ENCODE assay signal across 8 mouse cellular contexts in the genomic region with DNA sequence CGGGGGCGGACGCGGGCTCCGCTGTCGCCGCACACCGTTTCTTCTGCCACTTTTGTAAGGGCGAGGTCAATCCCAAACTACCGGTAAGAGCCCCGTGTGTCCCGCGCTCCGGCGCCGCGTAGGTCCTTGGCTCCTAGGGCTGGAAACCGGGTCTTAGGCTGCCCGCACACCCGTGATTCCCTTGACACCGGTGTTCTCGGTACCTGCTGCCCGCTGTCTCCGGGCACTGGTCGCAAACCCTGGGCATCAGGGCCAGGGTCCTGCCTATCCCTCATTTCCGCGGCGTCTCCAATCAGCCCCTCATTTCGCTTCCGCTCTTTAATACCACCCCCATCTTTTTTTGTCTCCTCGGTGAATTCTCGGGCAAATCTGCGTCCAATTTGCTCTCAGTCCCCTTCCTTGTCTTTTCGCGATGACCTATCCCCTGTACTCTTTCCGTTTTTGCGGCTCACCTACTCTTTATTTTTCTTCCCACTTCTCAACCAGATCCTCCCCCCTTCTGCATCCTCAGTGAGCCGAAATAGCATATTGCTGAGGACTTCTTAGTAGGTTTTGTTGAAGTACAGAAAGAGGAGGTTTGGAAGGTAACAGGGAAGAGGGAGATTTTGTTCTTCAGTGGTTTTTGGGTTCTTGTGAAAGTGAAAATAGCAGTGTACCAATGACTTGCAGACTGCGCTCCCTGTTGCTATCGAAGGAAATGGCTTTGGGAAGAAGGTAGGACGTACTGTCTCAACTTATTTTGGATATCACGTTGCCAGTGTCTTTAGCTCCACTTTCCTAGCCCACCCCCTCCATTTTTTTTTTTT. TPM values are rescaled to one million over a fixed set of nuclear protein-coding genes. Genes with fewer than 3 reads are reported as not detected.
DNase-seq lines count a peak whose midpoint lies in the region; ATAC-seq and TF ChIP-seq lines count a peak whose summit lies in the region.

No protein-coding gene starts in this region.

- no peaks in the 10 kb centered on the region for H3K9me3 ChIP-seq in heart, embryonic 15.5 days (replicated peaks)
- H3K9me3 ChIP-seq in liver, embryonic 16.5 days (replicated peaks; ENCODE audit: control insufficient read depth, low read length), result no peaks in the 10 kb centered on the region
- no peaks in the 10 kb centered on the region for H3K9me3 ChIP-seq in stomach, embryonic 14.5 days (ENCODE audit: control insufficient read depth, low read depth, low read length)

- peaks cover 5% of the 10 kb centered on the region for H3K4me1 ChIP-seq in testis, adult 2 months (ENCODE audit: control insufficient read depth, insufficient read depth, low read length)
- H3K4me1 ChIP-seq in heart, embryonic 15.5 days (replicated peaks), result peaks cover 30% of the 10 kb centered on the region
- peaks cover 15% of the 10 kb centered on the region for H3K4me1 ChIP-seq in liver, embryonic 16.5 days (ENCODE audit: control insufficient read depth, low read depth, low read length)
- peaks cover 16% of the 10 kb centered on the region; the same call in 1 of the 2 replicates for H3K4me1 ChIP-seq in stomach, embryonic 14.5 days (ENCODE audit: control insufficient read depth, insufficient read depth, low read length)

- WGBS in heart, embryonic 15.5 days, result under 1% methylated on average over 42 of the region's 42 CpGs
- WGBS in liver, embryonic 16.5 days (ENCODE audit: insufficient replicate concordance), result under 1% methylated on average over 41 of the region's 42 CpGs
- WGBS in stomach, embryonic 14.5 days, result under 1% methylated on average over 42 of the region's 42 CpGs

- no peak for TF ChIP-seq POLR2A in testis, adult 2 months (IDR thresholded peaks at IDR 0.05; ENCODE audit: control insufficient read depth, low read depth, low read length)

- no peak for TF ChIP-seq CTCF in testis, adult 2 months (IDR thresholded peaks at IDR 0.05; ENCODE audit: control insufficient read depth, insufficient read depth, insufficient replicate concordance, low read depth, low read length)

- no peaks in the 10 kb centered on the region for H3K27me3 ChIP-seq in testis, adult 2 months (ENCODE audit: control insufficient read depth, insufficient read depth, low read length)
- no peaks in the 10 kb centered on the region for H3K27me3 ChIP-seq in heart, embryonic 15.5 days
- H3K27me3 ChIP-seq in liver, embryonic 16.5 days (ENCODE audit: control insufficient read depth, insufficient read depth, low read depth, low read length), result no peaks in the 10 kb centered on the region
- no peaks in the 10 kb centered on the region for H3K27me3 ChIP-seq in stomach, embryonic 14.5 days (ENCODE audit: control insufficient read depth, insufficient read depth, low read length)

- peak overlapping the region; percentile 87 for H3K27ac ChIP-seq in testis, adult 2 months (ENCODE audit: control insufficient read depth, insufficient read depth, low read depth, low read length)
- peak overlapping the region; percentile 83 for H3K27ac ChIP-seq in heart, embryonic 15.5 days
- H3K27ac ChIP-seq in liver, embryonic 16.5 days (ENCODE audit: low read length), result peak overlapping the region; percentile 93
- peak overlapping the region; percentile 70; the same call in 1 of the 2 replicates for H3K27ac ChIP-seq in stomach, embryonic 14.5 days (ENCODE audit: low read length)

- peak overlapping the region; percentile 75 for H3K9ac ChIP-seq in heart, embryonic 15.5 days
- peak overlapping the region; percentile 94 for H3K9ac ChIP-seq in liver, embryonic 16.5 days (ENCODE audit: low read depth, low read length)
- H3K9ac ChIP-seq in stomach, embryonic 14.5 days (replicated peaks; ENCODE audit: low read depth, low read length), result peak overlapping the region; percentile 76

- peak; percentile 34 for DNase-seq in adrenal gland, adult 2 months
- DNase-seq in adrenal gland, adult 8-10 months, result no peak
- DNase-seq in testis, postnatal 14 days (ENCODE audit: low spot score), result no peak
- no peak for DNase-seq in urinary bladder, postnatal 4 days (ENCODE audit: low spot score in 2 of 2)

- H3K36me3 ChIP-seq in testis, adult 2 months (ENCODE audit: control insufficient read depth, insufficient read depth, low read length), result no peaks in the 10 kb centered on the region; the same call in 1 of the 2 replicates
- H3K36me3 ChIP-seq in heart, embryonic 15.5 days, result peaks cover 11% of the 10 kb centered on the region
- H3K36me3 ChIP-seq in liver, embryonic 16.5 days (ENCODE audit: control insufficient read depth, insufficient read depth), result peaks cover 2% of the 10 kb centered on the region; the same call in 1 of the 2 replicates
- peaks cover 6% of the 10 kb centered on the region for H3K36me3 ChIP-seq in stomach, embryonic 14.5 days (ENCODE audit: control insufficient read depth, insufficient read depth, low read length)

- H3K4me3 ChIP-seq in testis, adult 2 months (ENCODE audit: control insufficient read depth, low read depth, low read length), result peak overlapping the region; percentile 92
- peak overlapping the region; percentile 77 for H3K4me3 ChIP-seq in heart, embryonic 15.5 days
- H3K4me3 ChIP-seq in liver, embryonic 16.5 days (ENCODE audit: low read depth, low read length), result peak overlapping the region; percentile 95
- H3K4me3 ChIP-seq in stomach, embryonic 14.5 days (ENCODE audit: low read depth, low read length), result peak overlapping the region; percentile 69

- peak; percentile 49 for ATAC-seq in heart, embryonic 15.5 days (replicated peaks; ENCODE audit: insufficient number of reproducible peaks, insufficient read depth, low FRiP score, low read depth)
- no peak for ATAC-seq in liver, embryonic 16.5 days (ENCODE audit: low read depth)
- no peak; the same call in none of the 2 replicates for ATAC-seq in stomach, embryonic 14.5 days (ENCODE audit: insufficient number of reproducible peaks, insufficient read depth, low FRiP score, low read depth)

- peak overlapping the region; percentile 75 for H3K4me2 ChIP-seq in heart, embryonic 15.5 days
- H3K4me2 ChIP-seq in liver, embryonic 16.5 days (ENCODE audit: low read depth, low read length), result peak overlapping the region; percentile 80
- H3K4me2 ChIP-seq in stomach, embryonic 14.5 days (replicated peaks; ENCODE audit: low read depth, low read length), result peak overlapping the region; percentile 58

RNA-seq across cellular contexts. Expression of a gene that starts 0.6 kb away (rescaled TPM):
- 10 to 100 TPM; 39.4 to 46.5 TPM for total RNA-seq in adrenal gland, adult 2 months (2021)
- 9.9 and 12.5 TPM in 2 replicates for polyA plus RNA-seq in adrenal gland, adult 2 months (2012; rRNA removed)
- total RNA-seq in adrenal gland, adult 8-10 months (2022), result 10 to 100 TPM; 34.0 to 45.9 (median 39.5) TPM
- polyA plus RNA-seq in testis, adult 2 months (2012; rRNA removed), result 8.4 and 9.4 TPM in 2 replicates
- 33.4 and 40.5 TPM in 2 replicates for polyA plus RNA-seq in heart, embryonic 15.5 days (2015; fragmentation: Nextera tagmentation; extraction: Ambion mirVana)
- polyA plus RNA-seq in liver, embryonic 16.5 days (2015; fragmentation: Nextera tagmentation; extraction: Ambion mirVana), result 24.9 and 28.5 TPM in 2 replicates
- polyA plus RNA-seq in stomach, embryonic 14.5 days (2014; fragmentation: Nextera tagmentation; extraction: Ambion mirVana), result 41.1 and 42.1 TPM in 2 replicates

RNA-seq across cellular contexts. Expression of a gene that starts 0.6 kb away (rescaled TPM):
- 10 to 100 TPM; 28.9 to 32.8 TPM for total RNA-seq in adrenal gland, adult 2 months (2021)
- 14.1 and 19.9 TPM in 2 replicates for polyA plus RNA-seq in adrenal gland, adult 2 months (2012; rRNA removed)
- 10 to 100 TPM; 30.0 to 33.4 (median 31.1) TPM for total RNA-seq in adrenal gland, adult 8-10 months (2022)
- 40.1 and 40.4 TPM in 2 replicates for polyA plus RNA-seq in testis, adult 2 months (2012; rRNA removed)
- 23.6 and 28.6 TPM in 2 replicates for polyA plus RNA-seq in heart, embryonic 15.5 days (2015; fragmentation: Nextera tagmentation; extraction: Ambion mirVana)
- polyA plus RNA-seq in liver, embryonic 16.5 days (2015; fragmentation: Nextera tagmentation; extraction: Ambion mirVana), result 19.4 and 19.5 TPM in 2 replicates
- 31.8 and 32.5 TPM in 2 replicates for polyA plus RNA-seq in stomach, embryonic 14.5 days (2014; fragmentation: Nextera tagmentation; extraction: Ambion mirVana)

RNA-seq across cellular contexts. Expression of a gene that starts 19.7 kb away (rescaled TPM):
- 1 to 10 TPM in 1 of 2 experiments, under 1 TPM in 1; 0.95 to 1.1 TPM for total RNA-seq in adrenal gland, adult 2 months (2021)
- polyA plus RNA-seq in adrenal gland, adult 2 months (2012; rRNA removed), result 2.3 and 2.5 TPM in 2 replicates
- 1 to 10 TPM; 1.1 to 2.6 (median 1.6) TPM for total RNA-seq in adrenal gland, adult 8-10 months (2022)
- 2.1 TPM in 2 replicates for polyA plus RNA-seq in testis, adult 2 months (2012; rRNA removed)
- 6.6 and 7.0 TPM in 2 replicates for polyA plus RNA-seq in heart, embryonic 15.5 days (2015; fragmentation: Nextera tagmentation; extraction: Ambion mirVana)
- polyA plus RNA-seq in liver, embryonic 16.5 days (2015; fragmentation: Nextera tagmentation; extraction: Ambion mirVana), result 0.62 and 0.81 TPM in 2 replicates
- polyA plus RNA-seq in stomach, embryonic 14.5 days (2014; fragmentation: Nextera tagmentation; extraction: Ambion mirVana), result 8.7 and 9.3 TPM in 2 replicates

RNA-seq across cellular contexts. Expression of a gene that starts 31.8 kb away (rescaled TPM):
- total RNA-seq in adrenal gland, adult 2 months (2021), result 10 to 100 TPM; 20.3 to 24.5 TPM
- 38.9 and 43.9 TPM in 2 replicates for polyA plus RNA-seq in adrenal gland, adult 2 months (2012; rRNA removed)
- total RNA-seq in adrenal gland, adult 8-10 months (2022), result 10 to 100 TPM; 27.3 to 38.0 (median 32.6) TPM
- polyA plus RNA-seq in testis, adult 2 months (2012; rRNA removed), result 6.9 and 7.2 TPM in 2 replicates
- 33.2 and 43.7 TPM in 2 replicates for polyA plus RNA-seq in heart, embryonic 15.5 days (2015; fragmentation: Nextera tagmentation; extraction: Ambion mirVana)
- polyA plus RNA-seq in liver, embryonic 16.5 days (2015; fragmentation: Nextera tagmentation; extraction: Ambion mirVana), result 5.7 and 7.2 TPM in 2 replicates
- 52.6 and 59.4 TPM in 2 replicates for polyA plus RNA-seq in stomach, embryonic 14.5 days (2014; fragmentation: Nextera tagmentation; extraction: Ambion mirVana)

RNA-seq across cellular contexts. Expression of a gene that starts 58.1 kb away (rescaled TPM):
- total RNA-seq in adrenal gland, adult 2 months (2021), result 1 to 10 TPM; 3.0 to 4.6 TPM
- 1.5 and 3.3 TPM in 2 replicates for polyA plus RNA-seq in adrenal gland, adult 2 months (2012; rRNA removed)
- 1 to 10 TPM; 3.1 to 9.9 (median 5.0) TPM for total RNA-seq in adrenal gland, adult 8-10 months (2022)
- polyA plus RNA-seq in testis, adult 2 months (2012; rRNA removed), result 0.48 and 0.52 TPM in 2 replicates
- 0.31 and 0.56 TPM in 2 replicates for polyA plus RNA-seq in heart, embryonic 15.5 days (2015; fragmentation: Nextera tagmentation; extraction: Ambion mirVana)
- 0.22 and 0.28 TPM in 2 replicates for polyA plus RNA-seq in liver, embryonic 16.5 days (2015; fragmentation: Nextera tagmentation; extraction: Ambion mirVana)
- 0.82 and 1.1 TPM in 2 replicates for polyA plus RNA-seq in stomach, embryonic 14.5 days (2014; fragmentation: Nextera tagmentation; extraction: Ambion mirVana)
